Mouse (Mus musculus) megakaryocyte-erythroid progenitor cell, adult 5-6 weeks (primary cell): ENCODE results near the gene Gfod1. TPM values are rescaled to one million over a fixed set of nuclear protein-coding genes. Genes with fewer than 3 reads are reported as not detected.

Experiments
- ATAC-seq: replicated peaks from 2 replicates; pipeline ENCODE4 v1.8.0; 2016; ENCODE audit warnings: mild to moderate bottlenecking, inconsistent platforms; ENCODE audit not compliant: severe bottlenecking, poor library complexity, low FRiP score, low TSS enrichment
- total RNA-seq, 2 experiments: library from RNA; stranded (forward) in 1 of 2; stranded (reverse) in 1 of 2; fragments of 200-1000, 215-1000 nt in 1 of 2; fragments of >200 nt in 1 of 2; fragmentation: Nextera tagmentation in 1 of 2; gene quantifications; 2 replicates each; pipeline ENCODE4 v1.2.3; 2014 to 2017

The Gfod1 gene
- total RNA-seq, 2 experiments from 2014 or later: 0.42 to 1.6 TPM

DNA sequence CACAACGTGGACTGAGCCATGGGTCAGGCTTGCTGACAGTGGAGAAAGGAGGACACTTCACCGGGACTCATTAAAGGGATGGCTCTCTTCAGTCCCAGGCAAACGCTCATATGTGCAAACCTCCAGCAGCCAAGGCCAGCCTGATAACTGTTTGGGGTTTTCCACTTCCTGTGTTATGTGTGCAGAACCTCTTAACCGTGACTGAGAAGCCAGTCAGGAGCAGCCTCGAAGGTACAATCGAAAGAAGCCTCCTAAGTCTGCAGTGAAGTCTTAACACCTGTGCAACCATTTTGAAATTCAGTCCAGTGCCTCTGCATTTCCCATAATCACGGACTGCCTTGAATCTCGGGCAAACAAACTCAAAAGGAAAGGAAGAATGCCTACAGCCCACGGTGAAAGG, 3.1 kb downstream of the Gfod1 start:
- no peak for ATAC-seq

DNA sequence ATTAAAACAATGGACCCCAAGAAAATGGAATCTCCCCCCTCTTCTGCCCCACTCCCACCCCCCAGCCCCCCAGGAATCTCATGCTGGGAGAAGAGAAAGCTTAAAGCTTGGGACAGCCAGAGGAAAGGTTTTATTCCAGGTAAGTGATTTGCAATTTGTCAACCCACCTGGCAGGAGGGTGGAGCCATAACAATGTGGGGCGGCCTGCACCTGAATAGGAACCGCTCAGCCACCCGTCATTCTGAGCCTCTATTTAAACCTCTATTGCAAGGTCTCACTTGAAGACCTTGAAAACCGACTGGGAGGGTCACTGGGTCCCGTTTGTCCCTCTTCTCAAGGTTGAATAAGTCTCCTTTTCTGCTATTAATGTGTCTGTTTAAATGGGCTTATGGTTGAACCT, 3.6 kb downstream of the Gfod1 start:
- no peak for ATAC-seq

DNA sequence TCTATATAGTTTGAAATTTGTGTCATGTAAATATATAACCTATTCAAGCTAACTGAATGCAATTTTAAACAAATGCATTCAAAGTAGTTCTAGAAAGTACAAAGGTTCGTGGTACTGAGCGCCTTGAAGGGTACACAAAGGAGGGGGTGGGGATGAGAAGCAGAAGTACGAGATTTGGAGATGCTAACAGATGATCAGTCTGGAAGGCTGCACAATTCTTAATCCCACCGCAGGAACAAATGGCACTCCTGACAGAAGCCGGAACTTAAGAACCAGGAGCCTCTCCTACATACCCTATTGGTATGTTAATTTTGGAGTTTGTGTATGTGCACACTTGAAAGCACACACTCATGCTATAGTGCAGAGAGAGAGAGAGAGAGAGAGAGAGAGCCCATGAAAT, 4.8 kb downstream of the Gfod1 start:
- ATAC-seq: no peak

DNA sequence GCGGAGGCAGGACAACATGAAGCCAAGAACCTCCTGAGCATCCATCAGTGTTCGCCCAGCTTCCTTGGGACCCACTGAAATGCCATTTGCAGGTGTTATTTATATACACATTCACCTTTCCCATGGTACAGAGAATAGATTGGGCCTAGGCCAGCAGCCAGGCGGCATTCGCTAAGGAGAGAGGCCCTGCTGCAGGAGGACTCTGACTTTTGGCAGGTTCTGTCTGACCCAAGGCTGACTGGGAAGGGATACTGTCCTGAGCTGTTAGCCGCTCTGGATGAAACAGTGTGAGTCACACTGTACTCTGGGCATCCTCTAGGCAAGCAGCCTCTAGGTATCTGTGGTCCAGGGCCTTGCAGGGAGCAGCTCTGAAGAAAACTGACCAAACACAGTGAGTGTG, 6.4 kb downstream of the Gfod1 start:
- no peak for ATAC-seq

DNA sequence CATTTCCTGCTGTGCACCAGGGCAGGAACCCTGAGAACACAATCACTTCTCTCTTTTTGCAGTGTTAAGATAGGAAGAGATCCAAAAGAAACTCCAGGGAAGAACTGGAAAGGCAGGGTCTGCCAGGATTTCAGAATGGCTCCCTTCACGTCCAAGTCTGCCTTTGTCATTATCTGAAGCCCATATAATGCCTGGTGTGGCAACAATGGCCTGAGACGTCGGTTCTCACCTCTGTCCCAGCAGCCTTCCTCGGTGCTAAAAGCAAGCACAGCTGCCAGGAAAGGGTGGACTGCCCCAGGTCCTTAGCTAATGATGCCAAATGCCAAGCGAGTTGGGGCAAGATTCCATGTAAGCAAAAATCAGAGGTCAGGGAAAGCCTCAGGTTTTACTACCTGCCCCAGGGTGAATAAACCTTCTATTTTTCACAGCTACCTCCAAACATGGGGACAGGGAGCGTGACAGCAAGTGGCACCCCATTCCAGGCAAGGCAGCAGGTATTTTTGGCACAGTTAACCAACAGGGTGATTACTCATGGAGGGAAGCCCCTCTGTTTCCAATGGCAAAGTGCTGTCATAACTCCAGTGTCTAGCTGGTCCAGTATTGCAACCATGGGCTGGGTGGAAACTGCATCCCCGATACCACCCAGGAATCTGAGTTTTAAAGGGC, 7.7 kb downstream of the Gfod1 start:
- ATAC-seq: no peak

DNA sequence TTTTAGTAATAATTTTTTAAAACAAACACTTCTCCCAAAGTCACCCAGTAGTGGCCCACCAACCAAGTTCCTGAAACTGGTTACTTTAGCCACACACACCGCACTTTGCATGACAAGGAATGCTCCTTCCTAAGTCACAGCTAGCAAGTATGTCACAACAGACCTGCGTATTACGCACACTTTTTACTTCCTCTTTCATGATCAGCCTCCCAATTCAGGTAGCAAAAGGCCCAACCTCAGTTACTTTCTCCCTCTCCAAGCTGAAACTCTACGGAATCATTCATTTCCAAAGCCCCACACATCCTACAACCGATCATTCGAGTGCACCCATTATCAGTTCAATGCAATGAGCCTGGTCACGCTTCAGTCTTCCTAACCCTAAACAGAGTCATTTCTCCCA, 8.3 kb downstream of the Gfod1 start:
- no peak for ATAC-seq

DNA sequence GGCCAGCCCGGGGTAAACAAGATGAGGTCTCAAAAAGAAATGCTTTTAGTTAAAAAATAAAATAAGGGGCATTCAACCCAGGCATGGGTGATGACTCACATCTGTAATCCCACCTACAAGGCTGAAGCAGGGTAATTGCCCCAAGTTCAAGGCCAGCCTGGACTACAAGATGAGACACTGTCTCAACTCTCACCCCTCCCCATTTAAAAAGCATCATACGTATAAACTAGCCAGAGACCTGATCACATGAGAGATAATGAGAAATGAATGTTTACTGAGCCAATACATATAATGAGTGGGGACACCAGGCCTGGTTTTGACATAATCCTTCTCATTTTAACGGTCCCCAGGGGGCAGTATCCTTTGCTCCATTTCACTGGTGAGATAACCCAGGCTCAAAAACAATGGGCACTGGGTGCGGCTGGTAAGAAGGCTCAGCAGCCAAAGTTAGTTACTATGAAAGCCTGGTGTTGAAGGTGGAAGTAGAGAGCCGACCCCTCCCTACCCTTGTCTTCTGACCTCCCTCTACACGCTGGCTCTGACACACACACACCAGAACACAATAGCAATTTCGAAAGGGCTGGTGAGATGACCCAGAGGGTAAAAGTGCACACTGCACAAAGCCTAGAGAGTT, 8.9 kb downstream of the Gfod1 start:
- no peak; the same call in 1 of the 2 replicates for ATAC-seq

DNA sequence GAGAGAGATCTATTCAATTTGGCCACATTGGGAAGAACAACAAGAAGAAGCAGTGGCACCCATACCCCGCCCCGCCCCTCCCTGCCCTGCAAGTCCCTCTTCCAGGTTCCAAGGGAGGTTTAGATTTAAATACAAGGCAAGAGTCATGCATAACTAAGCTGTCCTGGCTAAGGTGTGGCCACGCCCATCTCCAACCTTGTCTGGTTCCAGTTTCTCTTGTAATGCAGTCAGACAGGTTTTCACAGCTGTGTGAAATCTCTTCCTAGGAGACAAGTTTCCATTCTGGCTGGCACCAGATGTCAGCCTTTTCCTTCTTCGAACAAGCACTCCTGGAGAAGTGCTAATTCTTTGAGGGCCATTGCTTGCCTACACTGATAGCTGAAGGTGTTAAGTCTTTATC, 11.1 kb downstream of the Gfod1 start:
- ATAC-seq: no peak

DNA sequence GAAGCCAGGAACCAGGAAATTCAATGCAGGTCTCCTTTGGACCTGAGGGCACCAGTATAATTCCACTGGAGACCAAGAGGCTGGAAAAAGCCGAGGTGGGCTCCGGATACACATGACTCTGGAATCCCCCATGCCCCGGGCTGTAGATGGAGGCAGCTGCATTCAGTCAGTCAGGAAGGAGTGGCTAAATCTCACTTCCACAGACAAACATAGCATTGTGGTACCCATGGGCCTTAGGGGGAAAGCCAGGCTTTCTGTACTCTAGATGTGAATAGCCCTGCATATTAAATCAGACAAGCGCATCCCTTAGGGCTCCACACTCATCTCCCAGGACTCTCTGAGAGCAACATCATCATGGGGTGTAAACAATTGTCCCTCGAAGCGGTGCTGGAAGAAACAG, 14.9 kb downstream of the Gfod1 start:
- ATAC-seq: no peak

DNA sequence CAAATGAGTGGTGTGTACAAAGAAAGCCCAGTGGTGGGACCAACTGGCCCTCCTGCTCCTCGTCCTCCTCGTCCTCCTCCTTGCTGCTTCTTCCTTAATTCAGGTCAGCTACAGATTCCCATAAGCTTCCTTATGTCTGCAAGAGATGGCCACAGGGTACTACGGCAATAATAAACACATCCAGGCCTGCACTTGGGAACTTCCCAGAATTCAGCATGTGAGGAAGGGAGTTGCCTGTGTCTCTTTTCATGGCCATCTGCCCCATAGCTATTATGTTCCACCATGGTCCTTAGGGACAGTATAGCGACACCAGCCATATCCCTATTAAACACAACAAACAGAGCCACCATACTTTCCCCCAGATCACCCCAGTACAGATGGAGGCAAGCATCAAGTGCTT, 15.5 kb downstream of the Gfod1 start:
- ATAC-seq: no peak

DNA sequence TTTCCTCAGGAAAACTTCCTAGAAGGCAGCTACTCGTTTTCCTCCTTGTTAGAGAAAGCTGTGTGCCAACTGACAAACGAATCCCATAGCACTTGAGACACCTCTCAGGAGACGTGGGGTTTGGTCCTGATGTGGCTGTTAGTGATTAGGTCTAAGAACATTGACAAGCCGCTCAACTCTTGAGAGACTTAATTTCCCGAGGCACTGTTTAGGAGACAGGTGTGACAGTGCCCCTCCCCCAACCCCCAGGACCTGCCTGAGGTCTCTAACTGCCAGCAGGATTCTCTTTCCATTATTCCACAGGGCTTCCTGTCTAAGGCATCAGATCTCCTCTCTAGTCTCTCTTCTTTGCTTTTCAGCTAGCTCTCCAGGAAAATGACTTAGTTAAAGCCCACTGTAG, 15.9 kb downstream of the Gfod1 start:
- ATAC-seq: no peak

DNA sequence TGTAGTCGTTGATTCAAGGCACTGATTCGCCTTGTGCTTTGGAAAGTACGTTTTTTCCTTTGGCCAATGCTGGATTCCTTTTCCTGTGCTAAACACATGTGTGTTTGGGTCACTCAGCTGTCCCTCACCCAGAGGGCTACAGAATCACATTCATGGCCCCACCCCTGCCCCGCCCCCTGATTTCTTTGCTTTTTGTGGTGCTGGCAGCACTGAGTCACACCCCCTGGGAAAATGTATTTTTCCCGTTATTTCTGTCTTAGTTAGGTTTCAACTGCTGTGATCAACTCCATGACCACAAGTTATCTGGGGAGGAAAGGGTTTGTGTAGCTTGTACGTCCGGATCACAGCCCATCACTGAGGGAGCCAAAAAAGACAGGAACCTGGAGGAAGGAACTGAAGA, 17.1 kb downstream of the Gfod1 start:
- ATAC-seq: no peak

DNA sequence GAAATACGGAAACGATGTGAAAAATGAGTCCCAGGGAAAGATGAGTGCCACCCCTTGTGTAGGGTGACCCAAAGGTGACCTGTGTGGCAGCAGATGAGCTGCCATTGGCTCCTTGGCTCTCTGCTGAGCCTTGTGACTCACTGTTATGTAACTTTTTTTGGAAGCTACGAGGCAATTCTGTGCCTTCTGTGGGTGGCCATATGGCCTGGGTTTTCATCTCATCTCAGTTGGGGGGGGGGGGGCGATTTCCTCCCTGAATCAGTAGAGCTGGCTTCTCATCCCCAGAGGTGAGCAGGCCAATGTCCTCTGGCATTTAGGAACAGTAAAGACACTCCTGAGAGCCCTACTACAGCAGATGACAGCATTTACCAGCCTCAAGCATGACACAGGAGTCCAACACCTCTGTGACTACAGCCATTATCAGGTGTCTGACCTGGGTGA, 19.2 kb downstream of the Gfod1 start:
- no peak for ATAC-seq

DNA sequence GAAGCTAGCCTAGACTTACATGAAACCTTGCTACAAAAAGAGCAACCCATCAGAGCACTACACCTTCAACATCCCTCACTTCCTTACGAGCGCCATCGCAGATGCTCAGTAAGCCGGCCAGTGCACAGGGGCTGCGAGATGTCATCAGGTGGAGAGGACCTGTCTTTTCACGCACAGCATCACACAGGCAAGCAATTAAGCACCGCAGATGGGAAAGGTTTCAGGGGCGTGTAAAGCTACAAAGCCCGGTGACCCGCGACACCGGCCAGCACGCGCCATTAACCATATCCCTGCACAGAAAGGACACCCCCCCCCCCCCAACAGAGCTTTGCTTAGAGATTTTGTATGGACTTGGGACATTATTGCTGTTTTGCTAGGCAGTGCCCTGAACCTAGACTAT, 30.1 kb downstream of the Gfod1 start:
- ATAC-seq: no peak

DNA sequence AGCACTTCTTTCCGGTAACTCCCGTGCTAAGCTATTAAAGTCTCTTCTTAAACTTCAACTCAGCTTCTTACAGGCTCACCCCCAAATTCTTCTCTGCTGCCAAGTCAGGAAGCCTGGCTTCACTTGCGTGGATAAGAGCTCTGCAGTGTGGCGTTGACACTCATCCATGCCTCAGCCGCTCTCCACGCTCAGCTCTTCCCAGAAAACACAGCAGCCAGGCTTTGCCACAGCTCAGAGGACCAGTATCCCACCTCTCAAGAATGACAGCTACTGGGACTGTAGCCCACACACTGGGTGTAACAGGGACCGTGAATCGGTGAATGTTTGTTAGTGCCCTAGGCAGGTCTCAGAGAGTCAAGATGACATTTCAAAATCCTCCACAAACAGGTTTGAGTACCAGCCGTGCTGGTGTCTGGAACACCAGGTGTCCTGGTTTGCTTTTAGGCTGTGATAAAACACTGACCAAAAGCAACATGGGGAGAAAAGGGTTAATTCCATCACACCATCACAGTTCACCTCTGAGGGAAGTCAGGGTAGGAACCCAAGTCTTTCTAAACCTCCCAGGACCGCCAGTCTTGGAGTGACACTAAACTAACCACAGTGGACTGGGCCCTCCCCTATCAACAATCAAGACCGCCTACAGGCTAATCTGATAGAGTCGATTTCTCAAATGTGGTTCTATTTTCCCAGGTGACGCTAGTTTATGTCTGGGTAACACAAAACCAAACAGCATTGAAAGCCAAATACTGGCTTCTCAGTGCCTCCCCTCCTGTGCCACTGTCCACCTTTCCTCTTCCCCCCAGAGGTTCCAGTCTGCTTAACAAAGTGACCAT, 31.5 kb downstream of the Gfod1 start:
- ATAC-seq: no peak

DNA sequence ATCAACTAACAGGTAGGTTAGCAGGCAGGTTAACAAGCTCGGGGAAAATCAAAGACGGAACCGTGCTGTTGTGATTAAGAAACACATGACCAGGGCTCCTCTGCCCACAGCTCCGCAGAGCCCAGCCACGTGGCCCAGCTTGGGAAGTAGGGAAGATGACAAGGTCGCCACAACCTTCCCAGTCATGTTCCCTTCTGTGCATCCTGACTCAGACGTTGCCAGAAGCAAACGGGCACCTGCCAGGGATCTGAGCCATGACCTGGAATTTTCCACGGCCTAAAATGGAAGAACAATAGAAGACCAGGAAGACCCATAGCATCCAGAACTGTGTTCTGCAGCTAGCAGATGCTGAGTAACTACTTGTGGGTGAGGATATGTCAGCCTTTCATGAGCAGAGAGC, 32.5 kb downstream of the Gfod1 start:
- no peak for ATAC-seq

DNA sequence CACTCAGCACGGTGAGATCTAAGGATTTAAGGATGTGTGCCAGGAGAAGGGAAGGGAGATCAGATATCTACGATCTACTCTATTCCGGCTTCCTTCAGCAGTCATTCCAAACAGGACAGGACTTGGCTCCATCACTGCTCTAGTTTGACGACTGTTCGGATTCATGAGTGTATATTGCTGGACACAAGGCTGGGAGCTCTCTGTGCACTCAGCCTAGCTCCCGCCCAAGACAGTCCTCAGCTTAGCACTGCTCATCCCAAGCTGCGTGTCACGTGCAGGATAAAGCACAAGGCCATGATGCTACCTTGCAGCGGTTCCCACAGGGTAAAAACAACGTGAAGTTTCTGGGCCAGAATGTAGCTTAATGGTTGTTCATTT, 33.8 kb downstream of the Gfod1 start:
- ATAC-seq: no peak

DNA sequence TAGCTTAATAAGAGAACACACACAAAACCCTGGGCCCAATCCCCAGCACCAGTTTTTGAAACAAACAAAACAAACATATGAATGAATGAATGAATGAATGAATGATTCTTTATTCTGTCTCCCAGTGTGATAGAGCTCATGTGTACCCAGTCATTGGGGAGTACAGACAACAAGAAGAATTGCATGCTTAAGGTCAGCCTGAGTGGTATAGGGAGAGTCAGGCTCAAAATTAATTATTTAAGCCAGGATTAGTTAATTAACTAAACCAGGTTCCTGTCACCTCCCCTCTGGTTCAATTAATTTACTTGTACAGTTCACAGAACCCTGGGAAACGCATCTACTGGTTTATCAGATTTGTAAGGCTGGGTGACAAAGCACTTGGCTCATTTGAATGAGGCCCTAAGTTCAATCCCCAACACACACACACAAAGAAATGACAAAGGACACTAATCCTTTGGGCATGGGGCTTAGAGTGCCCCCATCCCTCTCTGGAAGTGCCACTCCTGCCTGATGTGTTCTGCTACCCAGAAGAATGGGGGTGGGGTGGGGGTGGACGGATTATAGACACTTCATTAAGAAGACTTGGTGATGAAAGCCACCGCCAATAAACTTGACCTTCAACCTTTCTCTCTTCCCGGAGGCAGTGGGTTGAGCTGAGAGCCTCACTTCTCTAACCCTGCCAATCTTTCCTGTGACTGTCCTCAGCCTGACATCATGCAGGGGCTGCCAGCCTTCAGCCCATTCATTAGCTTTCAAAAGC, 34.3 kb downstream of the Gfod1 start:
- ATAC-seq: no peak

DNA sequence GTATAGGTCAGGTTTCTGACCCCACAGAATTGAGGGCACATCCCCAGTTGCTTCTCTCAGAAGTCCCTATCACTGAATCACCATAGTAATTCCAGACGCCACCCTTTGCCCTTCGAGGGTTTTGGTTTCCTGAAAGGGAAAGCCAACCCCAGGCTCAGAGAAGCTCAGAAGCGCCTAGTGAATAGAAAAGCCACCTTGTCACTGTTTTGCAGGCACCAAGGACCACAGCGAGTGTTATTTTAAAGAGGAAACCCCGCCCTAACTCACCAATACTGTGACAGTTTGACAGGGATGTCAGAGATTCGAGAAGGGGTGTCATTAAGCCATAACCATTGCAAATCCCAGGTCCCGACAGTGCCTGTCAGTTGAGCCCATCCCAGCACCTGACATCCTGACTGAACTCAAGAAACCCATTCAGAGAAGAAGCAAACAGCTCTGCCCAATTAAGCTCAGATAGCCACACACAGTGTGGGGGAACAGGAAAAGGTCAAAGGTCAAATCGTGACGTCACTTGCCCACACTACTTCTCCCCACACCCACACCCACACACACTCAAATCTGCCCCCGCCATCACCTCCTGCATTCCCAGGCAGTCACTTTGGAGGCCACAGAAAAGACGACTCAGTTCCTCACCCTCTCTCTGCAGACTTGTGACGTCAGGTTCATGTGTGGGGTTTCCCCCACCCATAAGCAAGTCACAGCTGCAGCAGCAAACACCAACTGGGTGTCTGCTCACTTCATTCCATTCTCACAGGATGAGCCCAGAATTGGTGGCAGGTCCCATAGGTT, 35.2 kb downstream of the Gfod1 start:
- 0 out of 2 replicates have a peak, but pooled peaks have one; percentile 23 for ATAC-seq
